Mouse (Mus musculus) kidney, embryonic 14.5 days (tissue): ENCODE measurements around the gene Cbx4. TPM values are rescaled to one million over a fixed set of nuclear protein-coding genes. Genes with fewer than 3 reads are reported as not detected.
A peak's percentile ranks its signal among the peaks of the same experiment; 100 is the strongest.

Source experiments
- ATAC-seq: fragments of 200-750 bp; cut with Nextera tagmentation; 2 replicates; pipeline ENCODE4 v1.8.0; 2017; ENCODE audit warnings: moderate number of reproducible peaks, mild to moderate bottlenecking, moderate TSS enrichment, moderate library complexity; ENCODE audit not compliant: low FRiP score, low TSS enrichment
- H3K27ac ChIP-seq: fragments of 300-500 bp; sonication (generic); 2 replicates; pipeline ENCODE4 v1.5.1; 2014; ENCODE audit warnings: low read depth, mild to moderate bottlenecking, low read length, moderate library complexity, mixed read lengths
- H3K27me3 ChIP-seq: fragments of 300-500 bp; sonication (generic); 2 replicates; pipeline ENCODE4 v1.6.1; 2014; ENCODE audit warnings: mild to moderate bottlenecking, low read length; ENCODE audit not compliant: control insufficient read depth, insufficient read depth
- H3K36me3 ChIP-seq: fragments of 300-500 bp; sonication (generic); 2 replicates; pipeline ENCODE4 v1.6.1; 2014; ENCODE audit warnings: low read length, mixed read lengths; ENCODE audit not compliant: control insufficient read depth, insufficient read depth
- H3K4me1 ChIP-seq: fragments of 300-500 bp; sonication (generic); 2 replicates; pipeline ENCODE4 v1.6.1; 2014; ENCODE audit warnings: low read length, mixed read lengths; ENCODE audit not compliant: control insufficient read depth, insufficient read depth
- H3K4me2 ChIP-seq: fragments of 300-500 bp; sonication (generic); replicated peaks from 2 replicates; pipeline ENCODE4 v1.6.1; 2014; ENCODE audit warnings: low read depth, mild to moderate bottlenecking, low read length
- H3K4me3 ChIP-seq: fragments of 300-500 bp; sonication (generic); 2 replicates; pipeline ENCODE4 v1.5.1; 2014; ENCODE audit warnings: mild to moderate bottlenecking, low read length
- H3K9ac ChIP-seq: fragments of 300-500 bp; sonication (generic); 2 replicates; pipeline ENCODE4 v1.6.1; 2014; ENCODE audit warnings: low read depth, mild to moderate bottlenecking, low read length, moderate library complexity
- H3K9me3 ChIP-seq: fragments of 300-500 bp; sonication (generic); 2 replicates; pipeline ENCODE4 v1.6.1; 2016; ENCODE audit warnings: low read length; ENCODE audit not compliant: control insufficient read depth
- WGBS: fragments of 180-500 bp; shearing (Covaris S2); extraction: QIAGEN DNeasy Blood & Tissue Kit; methylation state at CpG from one replicate; pipeline ENCODE4 v1.1.7; 2014; 5-methylcytosine and 5-hydroxymethylcytosine counted together
- polyA plus RNA-seq: library from polyadenylated mRNA; unstranded; fragments of >200 nt; fragmentation: Nextera tagmentation; extraction: Ambion mirVana; gene quantifications from 2 replicates; pipeline ENCODE4 v1.2.1, GENCODE M21; 2014

Gene Cbx4
- polyA plus RNA-seq, 1 experiment from 2014 or later, result 8.3 TPM

DNA sequence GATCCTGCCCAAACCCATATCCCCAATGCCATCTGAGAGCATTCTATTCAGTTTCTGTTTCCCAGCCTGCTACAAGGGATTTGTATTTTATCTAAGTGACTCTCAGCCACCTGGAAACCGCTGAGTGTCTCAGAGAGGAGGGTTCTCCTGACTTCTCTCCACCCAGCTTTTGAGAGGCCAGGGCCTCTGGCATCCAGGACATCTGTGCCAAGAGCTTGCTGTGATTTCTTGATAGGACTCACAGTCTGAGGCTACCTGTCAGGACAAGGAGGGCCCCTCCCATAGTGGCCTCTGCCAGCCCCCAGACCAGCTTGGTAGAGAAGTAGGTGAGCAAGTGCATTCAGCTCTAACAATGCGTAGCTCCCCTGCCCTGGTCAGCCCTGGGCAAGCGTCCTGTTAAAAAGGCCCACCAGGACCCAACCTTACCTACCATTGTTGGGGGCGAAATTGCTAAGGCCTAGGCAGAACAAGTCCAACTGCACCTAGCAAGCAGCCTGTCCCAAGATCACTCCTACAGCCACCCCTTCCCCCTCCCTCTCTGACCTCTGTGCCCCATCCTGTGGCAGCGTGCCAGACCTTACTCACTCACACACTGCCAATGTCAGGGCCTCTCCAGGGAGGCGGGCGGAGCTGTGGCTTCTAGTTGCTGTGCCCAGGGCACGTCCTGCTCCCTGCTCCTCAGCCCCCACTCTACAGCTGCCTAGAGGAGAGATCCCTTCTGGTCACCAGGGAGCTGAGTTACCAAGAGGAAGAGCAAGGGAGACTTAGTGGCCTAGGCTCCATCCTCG is 41.9 kb upstream of the Cbx4 start:
- Histone ChIP-seq H3K9me3 (no peaks in the 10 kb centered on the region), H3K4me1 (peaks cover 30% of the 10 kb centered on the region), H3K4me2 (no peak overlapping the region), H3K9ac (no peak overlapping the region), H3K4me3 (no peak overlapping the region), H3K27me3 (0 out of 2 replicates have a peak, but pooled peaks cover 10% of the 10 kb centered on the region), H3K36me3 (no peaks in the 10 kb centered on the region), H3K27ac (no peak overlapping the region; the same call in 1 of the 2 replicates)
- no peak for ATAC-seq
- WGBS, result 59% methylated on average over 9 of the region's 9 CpGs

DNA sequence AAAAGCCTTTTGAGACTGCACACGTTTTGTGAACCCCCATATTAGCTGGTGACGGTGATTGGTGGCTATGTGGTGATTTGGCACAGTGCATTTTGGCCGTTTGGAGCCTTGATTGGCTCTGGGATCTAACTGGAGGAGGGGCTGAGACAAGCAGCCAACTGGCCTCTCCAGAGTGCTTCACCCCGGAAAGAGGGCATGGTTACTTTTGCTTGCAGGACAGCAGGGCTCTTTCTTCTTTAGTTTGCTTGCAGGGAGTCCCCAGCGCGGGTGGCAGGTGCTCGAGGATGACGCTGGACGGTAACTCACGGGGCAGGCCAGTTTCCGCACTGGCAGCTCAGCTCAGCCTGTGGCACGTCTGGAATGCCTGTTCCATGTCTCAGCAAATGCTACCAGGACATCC is 41.1 kb upstream of the Cbx4 start:
- Histone ChIP-seq H3K4me2 (no peak overlapping the region), H3K9me3 (no peaks in the 10 kb centered on the region), H3K4me3 (no peak overlapping the region), H3K27ac (no peak overlapping the region), H3K27me3 (0 out of 2 replicates have a peak, but pooled peaks cover 10% of the 10 kb centered on the region), H3K4me1 (peaks cover 30% of the 10 kb centered on the region), H3K9ac (no peak overlapping the region), H3K36me3 (no peaks in the 10 kb centered on the region)
- WGBS, result 31% methylated on average over 12 of the region's 12 CpGs
- ATAC-seq, result no peak

DNA sequence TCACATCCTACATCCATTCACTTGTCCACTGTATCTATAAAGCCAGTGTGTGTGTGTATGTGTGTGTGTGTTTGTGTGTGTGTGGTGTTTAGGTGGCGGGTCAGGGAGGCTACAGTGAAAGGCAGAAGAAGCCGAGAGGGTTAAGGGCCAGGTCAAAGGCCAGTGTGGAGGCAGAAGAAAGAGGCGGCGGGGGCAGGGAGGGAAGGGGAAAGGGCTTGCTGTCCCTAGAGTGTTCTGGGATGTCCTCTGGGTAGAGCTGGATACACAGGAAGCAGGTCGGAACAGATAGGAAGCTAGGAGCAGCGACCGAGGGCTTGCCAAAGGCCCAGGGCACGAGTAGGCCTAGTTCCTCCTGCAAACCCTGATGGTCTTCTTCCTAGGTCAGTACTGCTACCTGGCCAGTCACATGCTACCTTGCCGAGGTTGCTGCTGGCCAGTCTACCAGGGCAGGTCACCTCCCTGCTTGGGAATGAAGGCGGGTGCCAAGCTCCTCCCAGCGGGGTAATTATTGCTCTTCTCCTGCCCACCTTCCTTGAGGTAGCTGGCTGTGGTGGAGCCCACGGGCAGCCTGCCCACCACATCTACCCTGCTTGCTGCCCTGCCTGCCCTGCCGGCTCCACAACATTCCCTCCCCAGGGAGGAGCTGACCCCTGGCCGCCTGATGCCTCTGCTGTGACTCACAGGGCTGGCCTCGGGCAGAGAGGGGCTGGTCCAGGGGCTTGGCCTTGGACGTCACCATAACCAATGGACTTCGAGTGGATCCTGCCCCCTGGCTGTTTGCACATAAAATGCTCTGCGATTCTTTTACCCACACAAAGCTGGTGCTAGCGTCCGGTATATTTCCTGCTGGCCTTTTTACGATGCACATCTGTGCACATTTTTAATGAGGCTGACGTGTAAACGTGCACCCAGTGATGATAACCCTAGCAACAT is 40.2 kb upstream of the Cbx4 start:
- 0 out of 2 replicates have a peak, but pooled peaks cover 10% of the 10 kb centered on the region for H3K27me3 ChIP-seq

GRCm38 (mm10) chr11:119124536-119124935 is 38.5 kb upstream of the Cbx4 start:
- Histone ChIP-seq H3K36me3 (no peaks in the 10 kb centered on the region), H3K4me2 (no peak overlapping the region), H3K9ac (no peak overlapping the region), H3K27me3 (0 out of 2 replicates have a peak, but pooled peaks cover 6% of the 10 kb centered on the region), H3K27ac (no peak overlapping the region), H3K4me1 (peaks cover 24% of the 10 kb centered on the region), H3K9me3 (no peaks in the 10 kb centered on the region), H3K4me3 (no peak overlapping the region)
- 90% methylated on average over 6 of the region's 6 CpGs for WGBS
- ATAC-seq, result no peak

More for the DNA sequence above, 40.2 kb upstream of the Cbx4 start:
- Histone ChIP-seq H3K4me1 (peaks cover 30% of the 10 kb centered on the region), H3K27ac (peak overlapping the region; percentile 24; the same call in 1 of the 2 replicates), H3K4me2 (no peak overlapping the region), H3K9me3 (no peaks in the 10 kb centered on the region), H3K36me3 (no peaks in the 10 kb centered on the region), H3K4me3 (no peak overlapping the region), H3K9ac (no peak overlapping the region)
- 16% methylated on average over 23 of the region's 23 CpGs for WGBS
- peak; percentile 81 for ATAC-seq

GRCm38 (mm10) chr11:119123522-119124319 is 37.7 kb upstream of the Cbx4 start:
- H3K36me3 ChIP-seq, result no peaks in the 10 kb centered on the region
- no peak overlapping the region for H3K4me2 ChIP-seq
- 0 out of 2 replicates have a peak, but pooled peaks cover 2% of the 10 kb centered on the region for H3K27me3 ChIP-seq
- H3K4me1 ChIP-seq, result peaks cover 24% of the 10 kb centered on the region
- no peaks in the 10 kb centered on the region for H3K9me3 ChIP-seq
- WGBS, result 84% methylated on average over 5 of the region's 5 CpGs
- H3K4me3 ChIP-seq, result no peak overlapping the region
- no peak overlapping the region for H3K9ac ChIP-seq
- no peak overlapping the region for H3K27ac ChIP-seq
- ATAC-seq, result no peak

DNA sequence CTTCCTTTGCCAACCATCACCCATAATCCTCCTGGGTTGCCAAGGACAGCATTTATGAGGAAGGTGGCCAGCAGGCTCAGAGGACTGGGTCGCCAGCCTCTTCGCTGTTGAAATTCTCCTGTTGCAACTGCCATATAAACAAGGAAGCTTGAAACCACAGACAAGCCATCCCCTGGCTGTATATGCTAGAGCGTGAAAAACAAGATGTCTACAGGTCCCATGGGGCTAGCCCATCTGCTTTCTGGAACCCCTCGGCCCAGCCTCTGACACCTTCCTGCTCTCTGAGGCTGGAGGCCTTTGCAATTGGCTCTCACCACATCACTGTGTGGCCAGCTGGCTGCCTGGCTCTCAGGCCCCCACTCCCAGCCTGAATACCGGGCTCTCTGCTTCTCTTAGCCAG is 36.4 kb upstream of the Cbx4 start:
- Histone ChIP-seq H3K4me3 (no peak overlapping the region), H3K9ac (no peak overlapping the region), H3K4me2 (no peak overlapping the region), H3K36me3 (no peaks in the 10 kb centered on the region), H3K27ac (no peak overlapping the region), H3K27me3 (0 out of 2 replicates have a peak, but pooled peaks cover under 1% of the 10 kb centered on the region), H3K9me3 (no peaks in the 10 kb centered on the region), H3K4me1 (peaks cover 15% of the 10 kb centered on the region)
- ATAC-seq, result no peak
- WGBS, result 65% methylated on average over 5 of the region's 5 CpGs

DNA sequence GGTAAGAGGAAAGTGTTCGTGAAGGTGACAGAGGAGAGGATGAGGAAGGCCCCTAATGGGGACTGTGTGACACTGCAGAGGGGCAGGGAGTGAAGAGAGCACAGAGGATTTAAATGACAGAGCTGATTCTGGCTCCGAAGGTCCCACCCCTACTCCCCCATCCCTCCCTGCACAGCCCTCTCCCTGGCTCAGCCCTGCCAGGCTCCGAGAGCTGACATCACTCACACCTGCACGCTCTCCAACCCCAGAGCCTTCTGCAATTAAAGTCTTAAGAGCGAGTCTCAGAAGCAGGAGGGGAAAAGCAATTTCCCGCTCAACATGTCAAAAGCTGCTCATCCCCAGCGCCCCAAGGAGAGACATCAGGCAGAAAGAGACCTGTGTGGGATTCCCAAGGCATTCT is 32.9 kb upstream of the Cbx4 start:
- no peak for ATAC-seq
- H3K4me1 ChIP-seq, result no peaks in the 10 kb centered on the region
- 20% methylated on average over 7 of the region's 7 CpGs for WGBS

DNA sequence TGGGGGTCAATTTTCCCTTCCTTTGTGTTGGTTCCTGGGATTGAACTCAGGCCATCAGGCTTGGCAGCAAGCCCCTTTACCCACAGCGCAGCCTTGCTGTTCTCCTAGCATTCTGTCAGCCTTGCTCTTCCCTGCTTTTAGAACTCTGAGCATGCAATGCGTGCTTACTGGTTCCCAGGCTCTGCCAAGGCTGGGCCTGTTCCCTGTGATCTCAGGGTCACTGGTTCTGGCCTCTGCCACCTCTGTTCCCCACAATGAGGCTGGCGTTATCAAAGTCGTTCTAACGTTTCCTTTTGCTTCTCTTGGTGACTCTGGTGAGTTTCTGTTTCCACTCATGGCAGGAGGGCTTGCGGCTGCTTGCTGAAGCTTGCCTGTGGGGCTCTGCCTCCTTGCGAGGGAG is 31.9 kb upstream of the Cbx4 start:
- no peaks in the 10 kb centered on the region for H3K27me3 ChIP-seq
- no peak for ATAC-seq

More for the DNA sequence above, 32.9 kb upstream of the Cbx4 start:
- Histone ChIP-seq H3K27me3 (no peaks in the 10 kb centered on the region), H3K9ac (no peak overlapping the region), H3K36me3 (no peaks in the 10 kb centered on the region), H3K27ac (no peak overlapping the region), H3K4me3 (no peak overlapping the region), H3K4me2 (no peak overlapping the region), H3K9me3 (no peaks in the 10 kb centered on the region)

More for the DNA sequence above, 31.9 kb upstream of the Cbx4 start:
- H3K27ac ChIP-seq, result no peak overlapping the region
- no peaks in the 10 kb centered on the region for H3K4me1 ChIP-seq
- H3K4me3 ChIP-seq, result no peak overlapping the region
- H3K9me3 ChIP-seq, result no peaks in the 10 kb centered on the region
- H3K36me3 ChIP-seq, result no peaks in the 10 kb centered on the region
- no peak overlapping the region for H3K4me2 ChIP-seq
- WGBS, result 49% methylated on average over 7 of the region's 7 CpGs
- no peak overlapping the region for H3K9ac ChIP-seq
